Comparison of ENCODE assay signal across 37 mouse cellular contexts in genomic region chr4:120029937-120030336, GRCm38 (mm10). TPM values are rescaled to one million over a fixed set of nuclear protein-coding genes. Genes with fewer than 3 reads are reported as not detected.
DNase-seq lines count a peak whose midpoint lies in the region; TF ChIP-seq lines count a peak whose summit lies in the region.
"Had no signal": no experiment of that assay in that cellular context is flagged by ENCODE, and none has a peak within 500 bp of the region (broad histone marks: within the 10 kb centered on the region; RNA-seq: fewer than 3 reads in every experiment).

No protein-coding gene starts in this region.

- no peak overlapping the region for H3ac ChIP-seq in C2C12 (ENCODE audit: control insufficient read depth, insufficient read length, low read depth)

- no peaks in the 10 kb centered on the region for H3K79me2 ChIP-seq in C2C12 (ENCODE audit: control insufficient read depth, insufficient read depth)

- peak; percentile 72 for DNase-seq in 3134 (ENCODE audit: extremely low read depth, insufficient read length, low spot score)
- peak; percentile 8 for DNase-seq in adipocyte (ENCODE audit: low spot score)
- peak; percentile 31 for DNase-seq in gonadal fat pad, adult 2 months (ENCODE audit: low read depth)
- DNase-seq in left cerebral cortex, adult 8-10 months (ENCODE audit: low spot score in 2 of 2) = no peak
- no peak for DNase-seq in left cerebral cortex, adult 18-20 months (ENCODE audit: low spot score in 2 of 2)
- DNase-seq in right cerebral cortex, postnatal 14 days = no peak
- DNase-seq: adrenal gland, postnatal 10 days; adrenal gland, postnatal 36 days; cerebellum, adult 18-20 months; cerebellum, adult 9-10 months; cerebellum, postnatal 14 days; forebrain, postnatal 0 days; gastrocnemius, adult 2 months; gastrocnemius, postnatal 14 days; heart, adult 2 months; heart, postnatal 14 days; heart, postnatal 4 days had no signal

- H3K79me3 ChIP-seq in C2C12 (ENCODE audit: low read depth) = no peaks in the 10 kb centered on the region

- H3K27me3 ChIP-seq in C2C12 (ENCODE audit: control insufficient read depth, insufficient read depth, insufficient read length) = no peaks in the 10 kb centered on the region
- H3K27me3 ChIP-seq: CH12.LX had no signal

- H3K36me3 ChIP-seq in C2C12 (ENCODE audit: control insufficient read depth, insufficient read depth) = no peaks in the 10 kb centered on the region
- H3K36me3 ChIP-seq: embryonic facial prominence, embryonic 12.5 days; embryonic facial prominence, embryonic 15.5 days; G1E; heart, embryonic 10.5 days; heart, embryonic 13.5 days had no signal

- no peak overlapping the region for H3K4me3 ChIP-seq in C2C12 (ENCODE audit: insufficient read depth, poor library complexity, severe bottlenecking)
- H3K4me3 ChIP-seq: embryonic facial prominence, embryonic 12.5 days; embryonic facial prominence, embryonic 15.5 days; erythroblast, embryonic 14.5 days; gastrocnemius, adult 2 months; heart, adult 2 months; heart, embryonic 10.5 days; heart, embryonic 13.5 days had no signal

- no peak for TF ChIP-seq CTCF in C2C12 (IDR thresholded peaks at IDR 0.05; ENCODE audit: control insufficient read depth, insufficient read depth, insufficient read length)

TF ChIP-seq in C2C12, 6 proteins besides CTCF, POLR2A, EP300 and RAD21:
- TF ChIP-seq MYOD1 (IDR thresholded peaks at IDR 0.05; ENCODE audit: control insufficient read depth, insufficient read length, low read depth) (no peak), CEBPB (IDR thresholded peaks at IDR 0.05; ENCODE audit: low read depth) (peak; percentile 17)

RNA-seq across cellular contexts. Expression of gene AL607142.1, which starts 34.9 kb away (rescaled TPM):
- not detected for polyA plus RNA-seq in C2C12 (2012; fragmentation: generic; extraction: Trizol)
- polyA plus RNA-seq in gonadal fat pad, adult 2 months (2012; rRNA removed) = not detected in 2 replicates
- total RNA-seq in left cerebral cortex, adult 8-10 months (2022) = not detected
- not detected for total RNA-seq in left cerebral cortex, adult 18-20 months (2021)
- total RNA-seq: adrenal gland, adult 18-20 months; adrenal gland, postnatal 10 days; adrenal gland, postnatal 36 days; CH12.LX; forebrain, postnatal 0 days; G1E; gastrocnemius, adult 2 months; gastrocnemius, postnatal 14 days; gastrocnemius, postnatal 4 days; heart, adult 2 months; heart, postnatal 14 days; heart, postnatal 4 days; hindbrain, postnatal 0 days had no signal
- polyA plus RNA-seq: activated CD4-positive, CD25-positive, alpha-beta regulatory T cell, adult 4 months; embryonic facial prominence, embryonic 12.5 days; embryonic facial prominence, embryonic 15.5 days; erythroblast, embryonic 14.5 days; forebrain, embryonic 11.5 days; forebrain, embryonic 14.5 days; forebrain, postnatal 0 days; frontal cortex, adult 2 months; G1E; heart, adult 2 months; heart, embryonic 10.5 days; heart, embryonic 13.5 days; heart, embryonic 16.5 days; hindbrain, embryonic 11.5 days; hindbrain, embryonic 14.5 days; hindbrain, postnatal 0 days; inflammation-experienced regulatory T-cells, adult 6 months; intestine, embryonic 16.5 days had no signal

Comparison
In these comparisons a context has a peak if more than half of its experiments do, and no peak if none do; other contexts are left out.
1. DNase-seq: peak in 3134 (single experiment), adipocyte (single experiment) and gonadal fat pad, adult 2 months (single experiment); none in left cerebral cortex, adult 8-10 months (0 of 2), left cerebral cortex, adult 18-20 months (0 of 2) and right cerebral cortex, postnatal 14 days (single experiment).